Mouse (Mus musculus) hindbrain, embryonic 12.5 days (tissue): ENCODE results near the gene Insr. TPM values are rescaled to one million over a fixed set of nuclear protein-coding genes. Genes with fewer than 3 reads are reported as not detected.

Source experiments
- ATAC-seq: fragments of 200-750 bp; cut with Nextera tagmentation; 2 replicates; pipeline ENCODE4 v1.8.0; 2017; ENCODE audit warnings: moderate TSS enrichment; ENCODE audit not compliant: low FRiP score
- H3K27ac ChIP-seq: fragments of 300-500 bp; sonication (generic); 2 replicates; pipeline ENCODE4 v1.5.1; 2016; ENCODE audit warnings: mild to moderate bottlenecking
- H3K27me3 ChIP-seq: fragments of 300-500 bp; sonication (generic); 2 replicates; pipeline ENCODE4 v1.6.1; 2016; ENCODE audit warnings: mild to moderate bottlenecking
- H3K36me3 ChIP-seq: fragments of 300-500 bp; sonication (generic); 2 replicates; pipeline ENCODE4 v1.6.1; 2016; ENCODE audit warnings: mild to moderate bottlenecking
- H3K4me1 ChIP-seq: fragments of 300-500 bp; sonication (generic); 2 replicates; pipeline ENCODE4 v1.6.1; 2016
- H3K4me2 ChIP-seq: fragments of 300-500 bp; sonication (generic); replicated peaks from 2 replicates; pipeline ENCODE4 v1.6.1; 2016; ENCODE audit warnings: mild to moderate bottlenecking
- H3K4me3 ChIP-seq: fragments of 300-500 bp; sonication (generic); 2 replicates; pipeline ENCODE4 v1.5.1; 2016; ENCODE audit warnings: mild to moderate bottlenecking
- H3K9ac ChIP-seq: fragments of 300-500 bp; sonication (generic); 2 replicates; pipeline ENCODE4 v1.6.1; 2016; ENCODE audit warnings: mild to moderate bottlenecking, moderate library complexity
- H3K9me3 ChIP-seq: fragments of 300-500 bp; sonication (generic); replicated peaks from 2 replicates; pipeline ENCODE4 v1.6.1; 2016; ENCODE audit warnings: mild to moderate bottlenecking
- whole genome bisulfite sequencing: fragments of 180-500 bp; shearing (Covaris S2); methylation state at CpG from one replicate; pipeline ENCODE4 v1.1.7; 2016; 5-methylcytosine and 5-hydroxymethylcytosine counted together
- polyA plus RNA-seq: library from polyadenylated mRNA; unstranded; fragments of >200 nt; fragmentation: Nextera tagmentation; extraction: Ambion mirVana; gene quantifications from 2 replicates; pipeline ENCODE4 v1.2.1, GENCODE M21; 2016

Gene Insr
- polyA plus RNA-seq, 1 experiment from 2014 or later = 49.0 TPM

DNA sequence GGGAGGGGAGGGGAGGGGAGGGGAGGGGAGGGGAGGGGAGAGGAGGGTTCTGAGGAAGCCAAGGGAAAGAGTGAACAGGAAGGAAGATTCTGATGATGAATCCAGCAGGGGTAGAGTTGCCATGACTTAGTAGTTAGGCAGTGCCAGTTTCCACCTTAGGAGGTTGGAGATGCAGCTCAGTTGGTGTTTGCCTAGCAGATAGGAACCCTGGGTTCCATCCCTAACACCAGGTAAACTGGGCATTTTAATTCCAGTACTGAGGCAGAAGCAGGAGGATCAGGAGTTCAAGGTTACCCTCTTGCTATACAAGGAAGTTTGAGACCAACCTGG is 56.8 kb downstream of the Insr start:
- no peaks in the 10 kb centered on the region for H3K36me3 ChIP-seq
- no peak overlapping the region for H3K9ac ChIP-seq
- no peak overlapping the region for H3K4me3 ChIP-seq
- H3K4me2 ChIP-seq = no peak overlapping the region
- no peak overlapping the region for H3K27ac ChIP-seq
- peaks cover 10% of the 10 kb centered on the region for H3K4me1 ChIP-seq
- H3K27me3 ChIP-seq = no peaks in the 10 kb centered on the region
- no peak for ATAC-seq
- H3K9me3 ChIP-seq = no peaks in the 10 kb centered on the region

DNA sequence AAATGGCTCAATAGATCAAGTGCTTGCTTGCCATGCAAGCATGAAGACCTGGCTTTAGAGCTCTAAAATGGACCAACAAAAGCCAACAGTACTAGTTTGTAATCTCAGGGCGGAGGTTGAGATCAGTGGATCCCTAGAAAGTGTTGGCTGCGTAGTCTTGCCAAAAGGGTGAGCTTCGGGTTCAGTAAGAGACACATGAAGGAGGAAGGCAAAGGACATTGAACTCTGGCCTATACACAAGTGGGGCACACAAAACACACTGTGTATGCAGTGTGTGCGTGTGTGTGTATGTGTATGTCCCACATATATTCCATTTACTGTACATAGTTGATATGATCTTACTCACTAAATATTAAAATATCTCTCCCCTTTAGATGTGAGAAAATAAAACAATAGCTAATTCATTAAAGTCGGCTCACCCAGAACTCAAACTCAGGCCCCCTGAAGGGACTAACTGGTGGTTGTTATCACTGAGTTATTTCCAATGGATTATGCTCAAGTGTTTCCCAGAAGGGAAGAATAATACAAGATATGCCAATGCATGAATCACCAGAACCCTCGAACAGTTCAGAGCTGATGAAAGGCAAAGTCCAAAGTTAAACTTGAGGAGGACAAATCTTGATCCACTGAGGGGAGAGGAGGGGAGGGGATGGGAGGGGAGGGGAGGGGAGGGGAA is 57.3 kb downstream of the Insr start:
- ATAC-seq = no peak
- H3K9me3 ChIP-seq = no peaks in the 10 kb centered on the region

DNA sequence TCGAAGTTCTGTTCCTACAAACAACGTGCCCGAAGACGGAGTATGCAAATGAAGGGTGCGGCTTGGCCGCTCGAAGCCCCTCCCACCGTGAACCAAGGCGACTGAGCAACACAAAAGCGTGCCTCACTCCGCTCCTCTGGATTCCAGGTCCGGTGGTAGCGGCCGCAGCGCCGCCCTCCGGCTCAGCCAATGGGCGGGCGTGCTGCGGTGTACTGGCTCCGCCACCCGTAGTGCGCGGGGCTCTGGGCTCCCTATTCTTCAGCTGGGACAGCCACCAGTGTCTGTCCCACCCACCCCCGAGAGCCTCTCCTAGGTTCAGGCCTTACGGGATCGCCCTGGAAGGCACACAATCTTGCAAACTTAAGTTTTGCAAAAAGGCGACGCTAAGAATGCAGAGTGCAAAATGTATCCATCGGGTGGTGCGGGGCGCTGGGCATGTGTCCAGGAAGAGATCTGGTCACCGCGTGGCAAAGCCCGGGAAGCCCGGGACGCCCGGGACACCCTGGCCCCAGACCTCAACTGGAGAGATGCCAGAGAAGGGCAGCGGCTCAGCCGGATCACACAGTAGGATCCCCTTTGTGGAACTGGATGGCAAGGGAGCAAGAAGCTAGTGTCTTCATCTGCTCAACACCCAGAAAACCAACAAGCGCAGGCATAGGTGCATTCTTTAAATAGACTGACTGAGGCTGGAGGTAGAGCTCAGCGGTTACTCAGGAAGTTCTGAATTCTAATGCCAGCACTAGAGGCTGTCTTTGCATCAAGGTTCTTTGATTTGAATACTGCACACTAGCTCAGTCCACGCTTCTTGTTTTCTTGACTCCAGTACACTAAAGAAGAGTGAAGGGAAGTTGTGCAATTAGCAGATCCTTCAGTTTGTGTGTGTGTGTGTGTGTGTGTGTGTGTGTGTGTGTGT is 58.1 kb downstream of the Insr start:
- peak overlapping the region; percentile 66 for H3K4me2 ChIP-seq
- peak overlapping the region; percentile 90 for H3K27ac ChIP-seq
- peaks cover 12% of the 10 kb centered on the region for H3K4me1 ChIP-seq
- no peaks in the 10 kb centered on the region for H3K27me3 ChIP-seq
- H3K4me3 ChIP-seq = peak overlapping the region; percentile 51
- H3K9me3 ChIP-seq = no peaks in the 10 kb centered on the region
- H3K36me3 ChIP-seq = no peaks in the 10 kb centered on the region
- ATAC-seq = peak; percentile 99
- 2% methylated on average over 43 of the region's 43 CpGs for WGBS
- H3K9ac ChIP-seq = peak overlapping the region; percentile 70

More for the DNA sequence above, 57.3 kb downstream of the Insr start:
- Histone ChIP-seq H3K4me3 (peak overlapping the region; percentile 51), H3K27me3 (no peaks in the 10 kb centered on the region), H3K27ac (peak overlapping the region; percentile 90; the same call in 1 of the 2 replicates), H3K4me2 (peak overlapping the region; percentile 66), H3K9ac (peak overlapping the region; percentile 70), H3K4me1 (peaks cover 10% of the 10 kb centered on the region), H3K36me3 (no peaks in the 10 kb centered on the region)
- WGBS = 81% methylated on average over 6 of the region's 6 CpGs

- H3K36me3 ChIP-seq = no peaks in the 10 kb centered on the region
Measured at GRCm38 (mm10) chr8:3220502-3220901, 58.9 kb downstream of the Insr start.

GRCm38 (mm10) chr8:3219921-3220411 is 59.5 kb downstream of the Insr start:
- Histone ChIP-seq H3K27me3 (no peaks in the 10 kb centered on the region), H3K9ac (no peak overlapping the region), H3K27ac (peak overlapping the region; percentile 90; the same call in 1 of the 2 replicates), H3K4me3 (no peak overlapping the region), H3K4me1 (peaks cover 21% of the 10 kb centered on the region), H3K9me3 (no peaks in the 10 kb centered on the region), H3K36me3 (no peaks in the 10 kb centered on the region), H3K4me2 (peak overlapping the region; percentile 66; the same call in 1 of the 2 replicates)
- 91% methylated on average over 12 of the region's 12 CpGs for WGBS
- ATAC-seq = no peak

More at GRCm38 (mm10) chr8:3220502-3220901, 58.9 kb downstream of the Insr start:
- Histone ChIP-seq H3K27ac (peak overlapping the region; percentile 90), H3K27me3 (no peaks in the 10 kb centered on the region), H3K4me2 (peak overlapping the region; percentile 66), H3K4me1 (peaks cover 16% of the 10 kb centered on the region), H3K9me3 (no peaks in the 10 kb centered on the region), H3K9ac (peak overlapping the region; percentile 53; the same call in 1 of the 2 replicates), H3K4me3 (peak overlapping the region; percentile 51)
- ATAC-seq = peak; percentile 77
- 8% methylated on average over 9 of the region's 9 CpGs for WGBS

DNA sequence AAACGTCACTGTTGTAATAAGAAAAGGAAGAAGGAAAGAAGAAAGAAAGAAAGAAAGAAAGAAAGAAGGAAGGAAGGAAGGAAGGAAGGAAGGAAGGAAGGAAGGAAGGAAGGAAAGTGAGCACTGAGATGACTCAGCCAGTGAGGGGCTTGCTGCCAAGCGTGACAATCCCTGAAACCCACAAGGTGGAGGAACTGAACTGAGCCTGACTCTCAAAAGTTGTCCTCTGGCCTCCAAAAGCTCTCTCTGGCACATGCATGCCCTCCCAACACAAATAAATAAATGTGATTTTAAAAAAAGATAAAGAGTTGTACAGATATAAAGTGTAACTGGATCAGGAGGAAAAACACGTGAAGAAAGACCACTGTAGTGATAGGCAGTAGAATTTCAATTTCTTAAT is 60.2 kb downstream of the Insr start:
- no peak for ATAC-seq
- Histone ChIP-seq H3K9me3 (no peaks in the 10 kb centered on the region), H3K4me2 (no peak overlapping the region), H3K9ac (no peak overlapping the region), H3K27me3 (no peaks in the 10 kb centered on the region), H3K4me1 (peaks cover 22% of the 10 kb centered on the region), H3K4me3 (no peak overlapping the region), H3K36me3 (no peaks in the 10 kb centered on the region), H3K27ac (no peak overlapping the region)
- 86% methylated on average over 3 of the region's 3 CpGs for WGBS

DNA sequence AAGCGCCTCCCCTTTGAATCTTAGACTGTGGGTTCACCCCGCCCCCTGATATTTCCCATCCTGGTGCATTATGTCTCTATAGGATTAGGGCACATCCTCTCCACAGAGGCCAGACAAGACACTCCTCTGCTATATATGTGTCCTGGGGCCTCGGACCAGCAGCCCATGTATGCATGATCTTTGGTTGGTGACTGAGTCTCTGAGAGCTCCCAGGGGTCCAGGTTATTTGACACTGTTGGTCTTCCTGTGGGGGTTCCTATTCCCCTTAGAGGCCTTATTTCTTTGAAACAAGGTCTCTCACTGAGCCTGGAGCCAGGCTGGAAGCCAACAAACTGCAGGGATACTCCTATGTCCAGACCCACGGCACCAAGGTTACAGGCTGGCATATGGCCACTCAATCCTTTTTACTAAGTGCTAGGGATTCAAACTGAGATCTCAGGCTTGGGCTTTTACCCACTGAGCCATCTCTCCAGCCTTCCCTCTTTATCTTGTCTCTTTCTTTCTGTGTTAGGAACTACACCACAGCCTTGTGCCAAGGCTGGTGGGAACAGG is 62.8 kb downstream of the Insr start:
- no peak overlapping the region for H3K4me3 ChIP-seq
- 84% methylated on average over 4 of the region's 4 CpGs for WGBS
- no peak for ATAC-seq
- no peak overlapping the region for H3K4me2 ChIP-seq
- no peaks in the 10 kb centered on the region for H3K9me3 ChIP-seq
- H3K9ac ChIP-seq = no peak overlapping the region
- no peak overlapping the region for H3K27ac ChIP-seq
- peaks cover 14% of the 10 kb centered on the region; the same call in 1 of the 2 replicates for H3K4me1 ChIP-seq
- 0 out of 2 replicates have a peak, but pooled peaks cover 3% of the 10 kb centered on the region for H3K36me3 ChIP-seq
- H3K27me3 ChIP-seq = no peaks in the 10 kb centered on the region

- no peak overlapping the region for H3K4me2 ChIP-seq
- no peak overlapping the region for H3K4me3 ChIP-seq
- H3K27me3 ChIP-seq = no peaks in the 10 kb centered on the region
- no peak overlapping the region for H3K9ac ChIP-seq
- H3K36me3 ChIP-seq = 0 out of 2 replicates have a peak, but pooled peaks cover 3% of the 10 kb centered on the region
- no peak overlapping the region for H3K27ac ChIP-seq
- no peaks in the 10 kb centered on the region for H3K9me3 ChIP-seq
- peaks cover 14% of the 10 kb centered on the region; the same call in 1 of the 2 replicates for H3K4me1 ChIP-seq
- no peak for ATAC-seq
Measured at GRCm38 (mm10) chr8:3215561-3215960, 63.9 kb downstream of the Insr start.

GRCm38 (mm10) chr8:3214601-3215000 is 64.8 kb downstream of the Insr start:
- WGBS = 85% methylated on average over 1 of the region's 1 CpGs
- H3K4me2 ChIP-seq = no peak overlapping the region
- peaks cover 12% of the 10 kb centered on the region; the same call in 1 of the 2 replicates for H3K4me1 ChIP-seq
- ATAC-seq = no peak
- no peak overlapping the region for H3K27ac ChIP-seq
- no peaks in the 10 kb centered on the region for H3K9me3 ChIP-seq
- 0 out of 2 replicates have a peak, but pooled peaks cover 3% of the 10 kb centered on the region for H3K36me3 ChIP-seq
- H3K4me3 ChIP-seq = no peak overlapping the region
- H3K27me3 ChIP-seq = no peaks in the 10 kb centered on the region
- no peak overlapping the region for H3K9ac ChIP-seq

DNA sequence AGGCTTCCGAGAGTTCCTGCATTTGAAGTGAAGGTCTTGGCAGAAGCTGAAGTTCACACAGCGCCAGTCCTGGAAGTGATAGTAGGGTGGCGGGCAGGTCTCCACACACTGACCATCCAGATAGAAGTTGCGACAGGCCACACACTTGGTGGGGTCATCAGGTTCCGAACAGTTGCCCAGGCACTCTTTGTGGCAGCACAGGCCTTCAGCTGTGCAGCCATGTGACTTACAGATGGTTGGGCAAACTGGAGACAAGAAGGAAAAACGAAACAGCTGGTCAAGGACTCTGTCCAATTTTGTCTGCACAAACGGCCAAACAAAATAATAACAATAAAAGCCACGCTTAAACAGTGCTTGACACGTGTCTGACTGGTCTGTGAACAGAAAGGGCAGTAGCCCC is 68.0 kb downstream of the Insr start:
- no peak overlapping the region for H3K9ac ChIP-seq
- H3K27me3 ChIP-seq = no peaks in the 10 kb centered on the region
- ATAC-seq = no peak
- H3K4me2 ChIP-seq = no peak overlapping the region
- H3K9me3 ChIP-seq = no peaks in the 10 kb centered on the region
- peaks cover 9% of the 10 kb centered on the region; the same call in 1 of the 2 replicates for H3K4me1 ChIP-seq
- peaks cover 6% of the 10 kb centered on the region; the same call in 1 of the 2 replicates for H3K36me3 ChIP-seq
- WGBS = 86% methylated on average over 9 of the region's 9 CpGs
- no peak overlapping the region for H3K27ac ChIP-seq
- H3K4me3 ChIP-seq = no peak overlapping the region

GRCm38 (mm10) chr8:3209960-3210359 is 69.5 kb downstream of the Insr start:
- H3K4me2 ChIP-seq = no peak overlapping the region
- ATAC-seq = no peak
- H3K4me1 ChIP-seq = 0 out of 2 replicates have a peak, but pooled peaks cover under 1% of the 10 kb centered on the region
- no peak overlapping the region for H3K9ac ChIP-seq
- H3K9me3 ChIP-seq = no peaks in the 10 kb centered on the region
- 93% methylated on average over 3 of the region's 3 CpGs for WGBS
- H3K27ac ChIP-seq = no peak overlapping the region
- no peak overlapping the region for H3K4me3 ChIP-seq
- no peaks in the 10 kb centered on the region for H3K27me3 ChIP-seq
- peaks cover 10% of the 10 kb centered on the region; the same call in 1 of the 2 replicates for H3K36me3 ChIP-seq

- no peak overlapping the region for H3K27ac ChIP-seq
- H3K4me2 ChIP-seq = no peak overlapping the region
- no peaks in the 10 kb centered on the region for H3K4me1 ChIP-seq
- H3K9ac ChIP-seq = no peak overlapping the region
- H3K9me3 ChIP-seq = no peaks in the 10 kb centered on the region
- no peaks in the 10 kb centered on the region for H3K27me3 ChIP-seq
- peaks cover 14% of the 10 kb centered on the region; the same call in 1 of the 2 replicates for H3K36me3 ChIP-seq
- no peak for ATAC-seq
- 57% methylated on average over 3 of the region's 3 CpGs for WGBS
- H3K4me3 ChIP-seq = no peak overlapping the region
Measured at GRCm38 (mm10) chr8:3209268-3209667, 70.1 kb downstream of the Insr start.
